Mouse (Mus musculus) C2C12 (cell line): ENCODE measurements around the gene Gm12355. TPM values are rescaled to one million over a fixed set of nuclear protein-coding genes. Genes with fewer than 3 reads are reported as not detected.
A peak's percentile ranks its signal among the peaks of the same experiment; 100 is the strongest.

ENCODE experiments used
- H3K27me3 ChIP-seq: one replicate; pipeline ENCODE4 v1.6.1; 2011; ENCODE audit not compliant: control insufficient read depth, insufficient read depth, insufficient read length
- H3K36me3 ChIP-seq: one replicate; pipeline ENCODE4 v1.6.1; 2011; ENCODE audit not compliant: control insufficient read depth, insufficient read depth
- H3K4me3 ChIP-seq: one replicate; pipeline ENCODE4 v1.5.1; 2011; ENCODE audit warnings: mild to moderate bottlenecking, control low read depth; ENCODE audit not compliant: poor library complexity, insufficient read depth, severe bottlenecking
- H3K79me2 ChIP-seq: one replicate; pipeline ENCODE4 v1.6.1; 2011; ENCODE audit not compliant: control insufficient read depth, insufficient read depth
- H3K79me3 ChIP-seq: one replicate; pipeline ENCODE4 v1.6.1; 2011; ENCODE audit warnings: low read depth, control low read depth
- H3ac ChIP-seq: one replicate; pipeline ENCODE3; 2011; ENCODE audit warnings: low read depth; ENCODE audit not compliant: control insufficient read depth, insufficient read length
- CEBPB ChIP-seq: IDR thresholded peaks from one replicate; pipeline ENCODE4 v1.6.1; 2011; ENCODE audit warnings: low read depth, mild to moderate bottlenecking, control low read depth, moderate library complexity
- CTCF ChIP-seq: IDR thresholded peaks from one replicate; pipeline ENCODE4 v1.5.1; 2011; ENCODE audit not compliant: control insufficient read depth, insufficient read depth, insufficient read length
- FOSL1 ChIP-seq: IDR thresholded peaks from one replicate; pipeline ENCODE4 v1.8.0; 2011; ENCODE audit warnings: mild to moderate bottlenecking, low read length; ENCODE audit not compliant: poor library complexity, insufficient read depth, severe bottlenecking
- MAX ChIP-seq: IDR thresholded peaks from one replicate; pipeline ENCODE4 v1.6.1; 2011; ENCODE audit warnings: mild to moderate bottlenecking, control low read depth
- MYOD1 ChIP-seq: IDR thresholded peaks from one replicate; pipeline ENCODE4 v1.6.1; 2011; ENCODE audit warnings: low read depth; ENCODE audit not compliant: control insufficient read depth, insufficient read length
- MYOG ChIP-seq: IDR thresholded peaks from one replicate; pipeline ENCODE4 v1.6.1; 2011; ENCODE audit not compliant: control insufficient read depth, insufficient read length; ENCODE audit errors: extremely low read depth
- USF1 ChIP-seq: IDR thresholded peaks from one replicate; pipeline ENCODE4 v1.6.1; 2011; ENCODE audit warnings: low read depth, mild to moderate bottlenecking, control low read depth, moderate library complexity
- polyA plus RNA-seq: library from polyadenylated mRNA; unstranded; fragments of >200 nt; fragmentation: generic; extraction: Trizol; gene quantifications from one replicate; pipeline ENCODE4 v1.2.1, GENCODE M21; 2012; ENCODE audit warnings: missing spikeins

Gene Gm12355
- polyA plus RNA-seq, 1 experiment: 0.34 TPM

DNA sequence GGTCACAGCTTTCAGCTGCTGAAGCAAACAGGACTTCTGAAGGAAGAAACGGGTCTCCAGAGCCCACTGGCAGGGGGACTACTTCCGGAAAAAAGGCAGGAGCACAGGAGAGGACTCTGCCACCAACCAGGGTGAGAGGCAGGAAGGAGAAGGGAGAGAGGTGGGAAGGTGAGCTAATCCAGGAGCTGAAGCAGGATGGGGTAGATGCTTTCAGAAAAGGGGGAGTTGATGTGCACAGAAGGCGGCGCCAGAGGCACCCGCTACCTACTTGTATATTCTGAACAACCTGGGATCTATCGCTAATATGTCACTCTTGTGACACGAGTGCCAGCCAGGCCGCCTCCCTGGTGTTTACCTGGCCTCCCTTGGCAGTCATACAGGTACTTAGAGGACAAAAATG lies 27.5 kb downstream of the Gm12355 start, which contains the start of gene Lrrc3c:
Gene Lrrc3c (plus strand): TSS at position 301 of the 400 bp plus-strand sequence.
- H3K79me3 ChIP-seq: no peaks in the 10 kb centered on the region
- TF ChIP-seq FOSL1 (no peak), MAX (no peak), CEBPB (no peak), CTCF (no peak), USF1 (no peak), MYOD1 (no peak), MYOG (no peak)
- H3K4me3 ChIP-seq: no peak within 1 kb of the TSS
- peaks cover 75% of the 10 kb centered on the region for H3K27me3 ChIP-seq
- H3K79me2 ChIP-seq: no peaks in the 10 kb centered on the region
- H3K36me3 ChIP-seq: no peaks in the 10 kb centered on the region
- no peak within 1 kb of the TSS for H3ac ChIP-seq

DNA sequence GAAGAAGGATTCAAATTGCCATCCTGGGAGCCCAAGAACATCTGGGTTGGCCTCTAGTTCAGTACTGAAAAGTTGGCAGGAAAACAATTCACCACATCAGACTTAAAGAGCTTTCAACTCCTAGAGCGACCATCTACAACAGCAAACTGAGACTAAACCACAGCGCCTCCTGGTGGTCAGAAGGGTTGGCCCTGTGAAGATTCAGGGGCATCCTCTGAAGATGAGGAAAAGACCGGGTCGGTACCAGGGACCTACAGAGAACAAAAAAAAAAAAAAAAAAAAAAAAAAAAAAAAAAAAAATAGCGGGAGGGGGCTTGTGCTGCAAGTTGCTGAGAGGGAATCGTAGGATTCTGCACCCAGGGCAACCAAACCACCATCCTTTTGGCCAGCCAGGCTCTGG lies 28.1 kb downstream of the Gm12355 start:
- no peak for TF ChIP-seq MAX
- no peak for TF ChIP-seq USF1
- TF ChIP-seq CEBPB: no peak
- TF ChIP-seq MYOD1: no peak
- TF ChIP-seq CTCF: peak; percentile 43
- TF ChIP-seq MYOG: no peak
- TF ChIP-seq FOSL1: no peak
- Histone ChIP-seq H3K4me3 (no peak overlapping the region), H3K36me3 (no peaks in the 10 kb centered on the region), H3K79me2 (no peaks in the 10 kb centered on the region), H3ac (no peak overlapping the region), H3K79me3 (no peaks in the 10 kb centered on the region), H3K27me3 (peaks cover 77% of the 10 kb centered on the region)

DNA sequence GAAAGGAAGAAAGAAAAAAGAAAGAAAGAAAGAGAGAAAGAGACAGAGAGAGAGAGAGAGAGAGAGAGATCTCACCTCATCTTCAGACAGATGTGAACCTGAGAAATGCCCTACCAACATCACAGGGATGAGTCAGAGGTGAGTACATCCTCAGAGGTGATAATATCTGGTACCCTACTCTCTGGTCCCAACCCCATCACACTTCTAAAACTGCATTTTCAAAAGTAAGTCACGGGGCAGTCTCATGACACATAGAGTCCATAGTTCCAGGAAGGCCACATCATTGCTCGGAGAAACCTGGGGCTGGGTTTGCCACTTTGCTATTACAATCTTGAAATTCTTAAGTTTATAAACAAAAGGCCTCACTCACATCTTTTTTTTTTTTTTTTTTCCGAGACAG lies 29.5 kb downstream of the Gm12355 start:
- no peak overlapping the region for H3ac ChIP-seq
- no peaks in the 10 kb centered on the region for H3K79me3 ChIP-seq
- TF ChIP-seq MAX (no peak), CTCF (no peak), MYOG (no peak), FOSL1 (no peak), CEBPB (no peak), USF1 (no peak), MYOD1 (no peak)
- H3K79me2 ChIP-seq: no peaks in the 10 kb centered on the region
- H3K27me3 ChIP-seq: peaks cover 76% of the 10 kb centered on the region
- H3K4me3 ChIP-seq: no peak overlapping the region
- H3K36me3 ChIP-seq: no peaks in the 10 kb centered on the region

DNA sequence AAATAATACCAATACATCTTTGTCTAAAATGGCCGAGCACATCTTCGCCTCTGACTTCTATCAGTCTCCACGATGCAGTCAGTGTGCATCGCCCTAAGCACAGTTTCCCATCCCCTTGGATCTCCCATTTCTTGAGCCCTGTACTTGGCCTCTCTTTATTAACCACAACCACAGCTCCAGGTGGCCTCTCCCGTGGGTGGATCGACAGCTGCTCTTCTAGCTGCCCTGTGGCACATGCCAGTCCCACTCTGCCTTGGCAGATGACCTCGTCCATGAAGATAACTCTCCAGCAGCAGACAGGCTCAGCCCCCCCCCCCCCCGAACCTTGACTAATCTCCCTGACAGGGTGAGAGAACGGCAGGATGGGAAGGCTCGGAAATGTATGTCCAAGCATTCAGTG lies 30.0 kb downstream of the Gm12355 start:
- Histone ChIP-seq H3K79me2 (no peaks in the 10 kb centered on the region), H3ac (no peak overlapping the region), H3K36me3 (no peaks in the 10 kb centered on the region), H3K4me3 (no peak overlapping the region), H3K79me3 (no peaks in the 10 kb centered on the region), H3K27me3 (peaks cover 76% of the 10 kb centered on the region)
- TF ChIP-seq CEBPB (no peak), FOSL1 (no peak), MAX (no peak), MYOG (no peak), CTCF (no peak), MYOD1 (peak; percentile 41), USF1 (no peak)

DNA sequence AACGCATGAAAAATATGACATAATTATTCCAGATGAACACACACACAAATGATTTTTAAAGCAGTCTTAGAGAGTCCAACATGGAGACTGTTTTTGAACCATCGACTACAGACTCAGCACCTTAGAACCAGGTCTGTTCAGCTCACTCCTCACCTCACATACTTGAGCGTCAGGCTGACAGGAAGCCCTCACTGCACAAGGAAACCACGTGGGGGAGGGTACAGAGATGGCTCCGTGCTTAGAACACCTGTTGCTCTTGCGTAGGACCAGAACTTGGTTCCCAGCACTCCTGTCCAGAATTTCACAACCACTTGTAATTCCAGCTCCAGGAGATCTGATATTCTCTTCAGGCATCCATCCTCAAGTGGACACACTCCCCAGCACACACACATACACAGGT lies 30.4 kb downstream of the Gm12355 start:
- H3ac ChIP-seq: no peak overlapping the region
- H3K79me2 ChIP-seq: no peaks in the 10 kb centered on the region
- no peaks in the 10 kb centered on the region for H3K79me3 ChIP-seq
- no peaks in the 10 kb centered on the region for H3K36me3 ChIP-seq
- H3K27me3 ChIP-seq: peaks cover 71% of the 10 kb centered on the region
- no peak for TF ChIP-seq FOSL1
- no peak for TF ChIP-seq CEBPB
- no peak for TF ChIP-seq MAX
- H3K4me3 ChIP-seq: no peak overlapping the region

DNA sequence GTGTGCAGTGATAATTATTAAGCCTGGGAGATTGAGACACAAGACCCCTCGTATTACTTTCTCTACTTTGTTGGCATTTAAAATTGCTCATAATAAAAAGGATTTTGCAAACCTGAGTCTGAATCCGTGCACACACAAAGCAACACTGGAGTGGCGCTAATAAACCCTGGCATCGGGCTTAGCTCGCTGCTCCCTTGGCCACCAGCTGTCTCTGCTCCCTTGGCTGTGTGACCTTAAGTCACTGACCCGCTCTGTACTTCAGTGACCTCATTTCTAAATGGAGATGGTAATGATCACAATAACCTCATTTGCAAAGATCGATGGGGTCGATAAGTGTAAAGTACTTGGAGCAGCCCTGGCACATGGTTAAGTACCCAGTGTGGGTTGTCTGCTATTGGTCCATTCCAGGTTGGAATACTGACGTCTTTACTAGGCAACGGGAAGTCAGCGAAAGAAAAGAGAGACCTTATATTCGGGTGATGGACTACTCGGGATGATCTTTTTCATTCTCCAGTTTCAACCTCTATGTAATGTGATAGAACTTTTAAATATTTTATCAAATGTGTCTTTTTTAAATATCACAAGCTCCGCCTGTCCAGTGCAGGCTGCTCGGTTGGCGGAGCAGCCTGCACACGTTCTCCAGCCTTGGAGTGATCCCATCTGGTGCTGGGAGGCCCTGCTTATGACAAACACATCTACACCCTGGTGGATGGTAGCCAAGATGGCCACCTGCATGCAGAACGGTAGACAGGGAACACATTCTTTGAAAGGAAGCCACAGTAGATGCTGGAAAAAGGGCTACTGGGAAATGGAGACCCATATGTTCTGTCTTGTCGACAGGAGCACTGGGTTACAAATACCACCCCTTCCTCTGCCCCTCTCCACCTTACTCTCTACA lies 34.7 kb downstream of the Gm12355 start:
- H3K27me3 ChIP-seq: peaks cover 48% of the 10 kb centered on the region
- H3K4me3 ChIP-seq: no peak overlapping the region
- no peaks in the 10 kb centered on the region for H3K36me3 ChIP-seq
- no peak for TF ChIP-seq USF1
- no peak for TF ChIP-seq MAX
- no peak for TF ChIP-seq MYOG
- no peak for TF ChIP-seq MYOD1
- H3ac ChIP-seq: no peak overlapping the region
- H3K79me2 ChIP-seq: peaks cover 11% of the 10 kb centered on the region
- peaks cover 4% of the 10 kb centered on the region for H3K79me3 ChIP-seq
